Mouse (Mus musculus) heart, postnatal 0 days (tissue): ENCODE data around the gene Ap4b1.

Experiments
- CTCF ChIP-seq: IDR thresholded peaks from 2 replicates; pipeline ENCODE4 v1.5.1; 2016; ENCODE audit warnings: antibody characterized with exemption, control low read depth, low read depth
- EP300 ChIP-seq: IDR thresholded peaks from 2 replicates; pipeline ENCODE4 v1.6.1; 2016; ENCODE audit warnings: antibody characterized with exemption, low read depth

DNA sequence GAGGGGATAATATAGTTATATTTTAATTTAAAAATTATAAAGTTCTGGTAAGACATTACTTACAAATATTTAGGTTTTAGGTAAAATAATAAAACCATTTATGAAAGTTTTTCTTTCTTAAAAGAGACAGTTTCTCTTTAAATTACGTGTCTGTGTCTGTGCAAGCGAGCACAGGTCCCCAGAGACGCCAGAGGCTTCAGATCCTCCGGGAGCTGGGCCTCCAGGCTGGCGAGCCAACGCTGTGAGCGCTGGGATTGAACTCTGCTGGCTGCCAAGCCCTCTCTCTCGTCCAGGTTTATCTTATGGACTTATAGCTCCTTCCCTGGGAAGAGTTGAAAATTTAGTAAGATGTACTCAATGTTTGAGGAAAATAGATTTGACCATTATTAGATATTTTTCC lies 44.5 kb downstream of the Ap4b1 start:
- TF ChIP-seq CTCF (no peak), EP300 (no peak)
